Mouse (Mus musculus) urinary bladder, postnatal 25 days (tissue): Measurements from ENCODE around the gene Rbbp7.
"Not testable (repeated sequence)": the region's sequence is repeated elsewhere in the genome, so short reads cannot be mapped to it uniquely, and the experiment has no call there.

ENCODE experiments used
- DNase-seq: peaks from one replicate; pipeline ENCODE4 v3.0.0; 2022; ENCODE audit warnings: low spot score

The Rbbp7 gene

DNA sequence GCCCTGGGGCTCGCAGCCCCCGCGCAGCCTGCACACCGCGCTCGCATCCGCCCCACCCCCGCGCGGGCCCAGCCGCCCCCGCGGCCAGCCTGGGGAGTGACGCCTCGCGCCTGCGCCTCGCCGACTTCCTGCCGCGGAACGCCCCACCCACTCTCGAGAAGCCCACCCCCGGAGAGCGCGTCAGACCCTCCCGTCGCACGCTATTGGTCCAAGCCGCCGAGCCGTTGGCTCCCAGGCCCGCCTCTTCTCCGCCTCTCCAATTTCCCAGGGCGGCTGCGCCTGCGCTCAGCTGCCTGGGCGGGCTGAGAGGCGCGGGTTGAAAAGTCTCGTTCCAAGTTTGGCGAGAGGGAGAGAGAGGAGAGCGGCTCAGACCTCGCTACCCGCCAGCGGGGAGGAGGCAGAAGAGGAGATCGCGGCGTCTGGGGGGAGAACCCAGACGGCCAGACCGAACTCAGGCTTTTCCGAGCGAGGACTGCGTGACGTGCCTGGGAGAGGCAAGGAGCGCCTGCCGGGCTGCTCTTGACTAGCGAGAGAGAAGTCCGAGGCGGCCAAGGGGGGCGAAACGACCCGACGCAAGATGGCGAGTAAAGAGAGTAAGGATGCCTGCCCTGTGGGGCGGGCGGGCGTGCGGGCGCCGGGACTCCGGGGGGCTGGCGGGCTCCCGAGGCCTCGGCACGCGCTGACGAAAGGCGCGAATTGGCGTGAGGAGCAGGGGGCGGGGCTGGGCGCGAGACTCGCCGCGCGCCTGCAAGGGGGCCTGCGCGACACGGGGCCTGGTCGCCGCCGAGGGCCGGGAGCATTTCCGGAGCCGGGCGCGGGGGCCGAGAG is at the start of gene Rbbp7:
Gene Rbbp7, plus strand, starts transcription at position 288 of the 828 bp plus-strand sequence.
- DNase-seq, result peak; percentile 74

DNA sequence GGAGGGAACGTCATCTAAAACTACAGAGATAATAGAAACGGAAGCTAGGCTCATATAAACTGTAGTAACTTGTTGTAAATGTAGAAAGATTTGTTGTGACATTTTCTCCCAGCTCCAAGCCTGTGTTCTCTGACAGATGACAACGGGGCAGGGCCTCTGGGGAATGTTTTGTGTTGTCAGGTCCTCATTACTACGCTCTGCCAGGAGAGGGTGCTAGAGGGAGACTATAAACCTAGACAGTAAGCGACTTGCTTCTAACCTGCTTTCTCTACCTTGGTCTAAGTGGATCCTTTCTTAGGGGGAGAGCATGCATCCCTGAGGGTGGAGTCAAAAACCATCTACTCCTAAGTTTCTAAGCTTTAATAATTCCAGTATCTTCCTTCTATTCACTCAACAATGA is 42.4 kb upstream of the Rbbp7 start:
- DNase-seq, result peak; percentile 48

DNA sequence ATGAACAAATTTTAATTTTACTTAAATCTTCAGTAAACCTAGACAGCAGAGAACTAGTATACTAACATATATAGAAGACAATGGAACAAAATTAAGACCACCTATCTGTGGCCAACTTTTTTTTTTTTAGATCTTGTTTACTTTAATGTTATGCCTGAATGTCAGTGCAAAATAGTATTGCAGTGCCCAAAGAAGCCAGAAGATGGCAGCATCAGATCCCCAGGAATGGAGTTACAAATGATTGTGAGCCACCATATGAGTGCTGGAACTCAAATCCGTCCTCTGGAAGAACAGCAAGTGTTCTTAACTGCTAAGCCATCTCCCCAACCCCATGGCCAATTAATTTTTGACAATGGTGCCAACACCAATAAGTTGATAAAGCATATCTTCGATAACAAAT is 40.6 kb upstream of the Rbbp7 start:
- DNase-seq, result peak; percentile 33

DNA sequence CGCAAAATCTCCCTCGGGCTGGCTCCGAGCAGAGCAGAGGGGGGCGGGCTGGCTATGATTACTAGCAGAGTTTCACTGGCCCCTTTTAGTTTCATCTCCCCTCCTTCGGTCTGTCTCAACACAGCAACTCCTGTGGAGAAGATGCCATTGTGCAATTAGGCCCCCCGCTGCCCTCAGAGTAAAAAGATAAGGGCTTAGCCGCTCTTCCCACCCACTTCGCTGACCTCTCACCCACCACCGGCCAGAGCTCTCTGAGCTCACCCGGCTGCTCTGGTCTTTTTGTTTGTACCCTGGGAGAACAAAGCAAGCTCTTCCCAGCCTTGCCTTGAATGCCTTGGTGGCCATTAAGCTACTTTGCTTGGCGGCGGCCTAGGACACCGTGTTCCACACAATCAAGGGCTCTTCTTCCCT is 32.8 kb upstream of the Rbbp7 start:
- no peak for DNase-seq

DNA sequence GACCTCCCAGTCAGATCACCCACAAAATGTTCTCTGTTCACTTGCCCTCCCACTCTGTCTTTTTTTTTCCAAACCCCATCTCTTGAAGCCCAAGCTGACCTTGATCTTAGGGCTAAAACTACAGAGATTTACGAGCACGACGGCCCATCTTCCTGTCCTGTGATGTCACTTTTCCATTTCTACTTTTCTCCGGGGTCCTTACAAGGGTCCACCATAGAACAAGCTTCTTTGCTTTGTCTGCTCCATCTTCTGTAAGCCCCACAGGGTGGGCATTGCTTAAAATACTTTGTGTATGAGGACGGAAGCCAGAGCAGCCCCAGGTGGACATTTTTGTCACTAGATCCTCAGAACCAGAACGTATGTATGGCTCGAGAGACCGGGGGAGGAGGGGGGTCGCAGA is 32.4 kb upstream of the Rbbp7 start:
- DNase-seq, result no peak

DNA sequence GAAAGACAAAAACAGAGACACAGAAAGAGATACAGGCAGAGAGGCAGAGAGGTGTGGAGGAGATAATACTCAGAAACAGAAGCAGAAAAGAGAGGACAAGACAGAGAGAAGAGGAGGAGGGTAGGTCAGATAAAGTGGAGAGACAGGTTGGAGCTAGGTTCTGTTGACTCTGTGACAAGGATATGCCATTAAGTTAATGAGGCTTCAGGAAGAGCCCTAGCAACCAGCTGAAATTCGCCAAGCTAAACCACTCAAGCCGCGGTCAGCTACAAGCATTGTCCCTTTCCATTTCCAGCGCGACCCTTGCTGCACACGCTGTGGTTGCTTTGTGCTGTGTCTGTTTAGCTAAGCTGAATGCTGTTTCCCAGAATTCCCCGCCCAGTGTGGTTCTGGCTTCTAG is 32.0 kb upstream of the Rbbp7 start:
- DNase-seq, result no peak

DNA sequence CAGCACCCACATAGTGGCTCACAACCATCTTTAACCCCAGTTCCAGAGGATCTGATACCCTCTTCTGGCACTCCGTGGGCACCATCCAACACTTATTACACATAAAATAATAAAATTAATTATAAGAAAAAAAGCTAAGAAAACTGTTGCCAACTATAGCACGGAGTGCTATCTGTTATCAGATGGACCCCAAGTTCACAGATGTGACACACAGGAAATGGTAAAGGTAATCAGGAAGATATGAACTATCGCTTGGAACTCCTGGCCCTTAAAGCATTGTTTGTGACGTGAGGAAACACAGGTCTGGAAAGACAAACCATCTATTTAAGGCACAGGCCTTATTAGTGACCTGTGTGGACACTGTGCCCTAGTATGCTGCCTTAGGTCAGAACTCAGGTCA is 30.2 kb upstream of the Rbbp7 start:
- DNase-seq, result no peak

DNA sequence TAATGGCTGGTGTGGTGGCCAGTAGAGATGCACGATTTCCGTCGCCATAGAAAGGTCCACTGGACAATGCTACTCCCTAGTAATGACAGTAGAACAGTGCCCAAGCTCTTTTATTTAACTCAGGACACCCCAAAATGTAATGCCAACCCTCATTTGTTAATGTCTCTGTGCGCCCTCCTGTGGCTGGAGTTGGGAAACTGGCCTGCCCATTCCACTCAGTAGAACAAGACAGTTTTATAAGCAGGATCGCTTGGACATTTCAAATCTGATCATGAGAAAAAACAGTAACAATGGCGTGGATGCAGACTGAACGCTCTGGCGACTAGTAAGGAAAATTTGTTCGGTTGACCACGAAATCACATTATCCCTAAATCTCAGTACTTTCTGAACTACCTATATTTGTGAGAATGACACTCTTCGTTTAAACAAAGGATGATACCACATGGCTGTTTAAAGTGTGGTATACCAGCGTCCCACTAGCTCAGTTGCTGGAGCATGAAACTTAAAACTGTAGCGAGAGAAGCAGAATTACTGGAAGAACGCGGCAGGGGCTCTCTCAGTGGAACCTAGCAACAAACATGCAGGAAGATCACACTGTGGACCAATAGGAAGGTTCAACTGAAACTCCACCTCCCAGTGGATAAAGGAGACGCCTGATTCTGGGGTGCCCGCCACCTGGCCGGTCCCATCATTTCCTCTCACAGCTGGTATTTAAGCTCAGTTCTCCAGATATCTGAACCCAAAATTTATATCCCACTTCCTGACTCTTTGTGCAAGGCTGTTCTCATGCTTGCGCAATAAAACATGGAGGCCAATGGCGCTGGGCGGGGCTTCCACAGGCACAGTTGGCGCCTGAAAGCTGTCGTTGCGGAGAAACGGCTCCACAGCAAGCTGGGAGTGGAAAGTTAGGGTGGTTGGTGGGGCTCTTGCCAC is 24.9 kb upstream of the Rbbp7 start:
- peak; percentile 40 for DNase-seq

DNA sequence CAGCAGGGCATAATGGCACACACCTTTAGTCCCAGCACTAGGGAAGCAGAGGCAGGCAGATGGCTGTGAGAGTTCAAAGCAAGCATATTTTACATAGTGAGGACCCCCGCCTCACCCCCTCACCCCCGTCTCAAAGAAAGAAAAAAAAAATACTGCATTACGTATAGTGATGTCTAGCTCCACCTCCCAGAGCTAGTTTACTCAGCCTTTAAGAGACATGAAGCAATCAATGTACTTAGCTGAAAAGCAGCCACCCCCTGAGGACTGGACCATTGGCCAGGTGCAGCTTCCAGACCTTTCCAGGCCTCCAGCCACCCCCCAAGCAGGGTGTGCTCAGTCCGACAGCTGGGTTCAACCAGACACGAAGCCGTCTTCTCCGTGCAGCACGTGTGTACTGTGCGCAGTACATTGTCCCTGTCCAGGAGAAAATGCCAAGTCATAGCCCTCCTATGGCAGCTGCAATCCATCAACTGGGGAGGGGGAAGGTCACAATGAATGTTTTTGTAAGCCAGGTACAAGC is 24.0 kb upstream of the Rbbp7 start:
- DNase-seq, result no peak

DNA sequence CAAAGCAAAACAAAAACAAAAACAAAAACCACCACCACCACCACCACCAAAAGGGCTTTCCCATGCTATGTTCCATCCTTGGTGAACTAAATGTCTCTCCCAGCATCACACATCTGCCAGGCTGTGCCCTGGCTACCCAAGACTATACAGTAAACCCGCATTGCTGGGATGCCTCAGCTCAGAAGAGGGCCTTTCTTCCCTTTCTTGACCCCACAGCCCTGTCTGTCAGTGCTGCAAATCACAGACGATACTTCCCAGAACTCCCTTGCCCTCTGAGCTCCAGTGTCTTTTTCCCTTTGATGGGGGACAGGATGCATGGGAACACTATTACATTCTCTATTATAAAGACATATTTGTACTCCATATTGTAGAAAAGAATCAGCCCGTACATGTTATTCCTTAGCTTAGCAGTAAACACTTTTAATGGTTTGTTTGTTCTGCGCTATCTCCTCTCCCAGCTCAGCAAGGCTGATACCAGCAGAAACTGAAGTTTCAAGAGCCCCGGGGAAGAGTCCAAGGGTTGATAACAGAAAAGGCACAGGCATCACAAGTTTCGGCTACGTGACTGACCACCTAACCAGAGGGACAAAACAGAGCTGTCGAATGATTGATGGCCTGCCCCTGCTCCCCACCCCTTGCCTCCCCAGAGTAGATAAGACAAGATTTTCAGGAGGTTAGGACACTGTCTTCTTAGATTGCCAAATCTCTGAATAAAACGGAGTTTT is 11.3 kb upstream of the Rbbp7 start:
- no peak for DNase-seq

DNA sequence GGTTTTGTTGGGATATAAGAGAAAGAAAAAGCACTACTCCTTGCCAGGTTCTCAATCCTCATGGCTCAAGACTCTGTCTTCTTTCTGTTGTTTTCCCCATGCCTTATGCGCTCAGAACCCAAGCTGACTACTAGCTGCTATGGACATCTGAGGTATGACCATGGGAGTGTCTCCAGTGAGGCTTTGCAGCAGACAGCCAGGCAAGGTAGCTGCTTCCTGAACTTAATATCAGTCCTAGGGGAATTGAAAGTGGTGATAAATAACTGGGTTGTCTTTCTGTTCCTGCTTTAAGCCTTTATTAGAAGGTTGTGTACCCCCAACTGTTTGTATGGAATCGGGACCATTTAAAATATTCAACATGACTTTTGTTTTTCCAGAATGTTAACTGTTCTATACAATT is 7.8 kb upstream of the Rbbp7 start:
- DNase-seq, result no peak

DNA sequence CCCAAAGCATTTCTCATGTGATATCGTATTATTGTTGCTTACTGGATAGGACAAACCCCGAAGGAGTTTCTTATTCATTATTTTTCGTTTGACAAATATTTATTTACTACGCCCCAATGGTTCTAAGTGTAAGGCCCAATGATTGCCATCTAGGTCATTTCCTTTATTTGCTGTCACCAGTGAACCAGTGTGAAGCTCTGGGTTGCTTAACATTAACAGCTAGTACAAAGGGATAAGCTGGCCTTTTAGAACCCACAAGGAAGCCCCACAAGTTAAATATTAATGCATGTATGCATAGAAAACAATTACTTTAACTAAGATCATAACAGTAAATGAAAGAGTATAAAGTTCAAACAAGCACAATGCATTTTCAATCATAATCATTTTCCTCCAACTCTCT is 5.9 kb upstream of the Rbbp7 start:
- no peak for DNase-seq

DNA sequence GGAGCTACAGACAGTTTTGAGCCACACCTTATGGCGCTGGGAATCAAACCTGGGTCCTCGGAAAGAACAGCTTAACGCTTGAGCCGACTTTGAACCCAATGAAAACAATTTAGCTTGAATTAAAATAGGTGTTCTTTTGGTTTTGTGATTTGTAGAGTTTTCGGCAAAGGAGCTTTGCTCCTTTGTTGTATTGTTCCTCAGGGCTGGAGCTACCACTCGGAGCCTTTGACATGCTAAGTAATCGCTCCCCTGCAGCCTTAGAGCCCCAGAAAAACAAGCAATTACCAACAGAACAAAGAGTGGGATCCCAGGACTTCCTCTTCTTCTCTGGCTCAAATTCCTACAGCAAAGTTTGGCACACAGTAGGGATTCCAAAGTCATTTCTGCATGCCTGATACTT is 4.1 kb upstream of the Rbbp7 start:
- DNase-seq, result no peak

DNA sequence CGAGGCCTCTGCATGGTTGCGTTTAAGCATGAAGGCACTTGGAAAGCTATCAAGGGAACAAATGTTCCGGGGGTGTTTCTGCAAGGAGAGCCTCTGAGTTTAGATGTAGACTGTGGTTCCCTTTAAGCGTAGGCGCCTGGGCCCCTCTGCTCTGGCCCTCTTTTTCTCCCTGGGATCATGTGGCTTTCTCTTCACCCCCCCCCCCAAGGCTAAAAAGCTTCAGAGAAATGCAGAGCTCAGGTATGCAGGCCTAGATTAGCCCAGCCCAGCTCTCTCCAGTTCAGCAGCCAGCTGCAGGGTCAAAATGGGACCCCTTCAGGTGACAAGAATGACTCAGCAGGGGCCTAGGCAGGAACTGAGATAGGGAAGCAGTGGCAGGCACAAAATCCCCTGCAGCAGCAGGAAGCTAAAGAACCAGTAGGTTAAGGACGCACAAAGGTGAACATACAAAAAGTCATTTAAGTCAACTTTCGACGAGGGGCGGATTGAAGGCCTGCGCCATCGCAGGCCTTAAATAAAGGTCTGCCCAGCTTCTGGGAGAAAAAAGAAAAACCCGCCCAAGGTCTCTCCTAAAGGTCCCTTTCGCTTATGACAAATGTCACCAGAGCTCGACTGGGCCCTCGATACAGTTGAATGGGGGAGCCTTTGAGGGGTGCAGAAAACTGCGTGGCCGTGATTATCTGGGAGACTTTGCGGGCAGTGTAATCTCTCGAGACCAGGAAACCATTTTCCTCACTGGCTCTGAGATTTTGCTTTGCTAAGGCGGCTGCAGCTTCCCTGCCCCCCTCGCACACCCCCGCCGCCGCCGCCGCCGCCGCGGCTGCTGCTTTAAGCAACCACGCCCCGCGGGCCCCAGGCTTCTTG is 719 bp upstream of the Rbbp7 start:
- no peak for DNase-seq

DNA sequence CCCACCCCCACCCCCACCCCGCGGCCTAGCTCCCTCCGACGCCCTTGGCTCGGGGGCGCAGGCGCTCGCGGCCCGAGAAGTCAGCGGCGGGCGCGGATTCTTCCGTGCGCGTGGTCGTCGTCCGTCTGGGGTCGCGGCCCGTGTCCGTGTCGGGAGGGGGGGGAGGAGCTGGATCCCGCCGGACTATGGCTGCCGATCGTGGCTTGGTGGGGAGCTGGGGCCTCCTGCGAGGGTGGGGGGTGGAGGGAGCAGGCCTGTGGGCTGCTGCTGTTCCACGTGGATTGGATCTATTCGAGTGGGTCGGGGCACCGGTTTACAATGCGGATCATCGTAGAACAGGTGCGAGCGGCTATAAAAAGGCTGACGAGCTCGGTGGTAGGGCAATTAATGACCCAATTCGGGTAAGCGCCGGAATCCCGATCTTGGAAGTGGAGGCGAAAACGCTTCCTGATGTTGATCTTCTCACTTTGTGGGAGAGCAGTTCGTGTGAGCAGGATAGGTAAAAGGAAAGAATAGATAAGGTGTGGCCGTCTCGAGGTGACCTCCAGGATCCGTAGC is 835 bp downstream of the Rbbp7 start:
- DNase-seq, result no peak

DNA sequence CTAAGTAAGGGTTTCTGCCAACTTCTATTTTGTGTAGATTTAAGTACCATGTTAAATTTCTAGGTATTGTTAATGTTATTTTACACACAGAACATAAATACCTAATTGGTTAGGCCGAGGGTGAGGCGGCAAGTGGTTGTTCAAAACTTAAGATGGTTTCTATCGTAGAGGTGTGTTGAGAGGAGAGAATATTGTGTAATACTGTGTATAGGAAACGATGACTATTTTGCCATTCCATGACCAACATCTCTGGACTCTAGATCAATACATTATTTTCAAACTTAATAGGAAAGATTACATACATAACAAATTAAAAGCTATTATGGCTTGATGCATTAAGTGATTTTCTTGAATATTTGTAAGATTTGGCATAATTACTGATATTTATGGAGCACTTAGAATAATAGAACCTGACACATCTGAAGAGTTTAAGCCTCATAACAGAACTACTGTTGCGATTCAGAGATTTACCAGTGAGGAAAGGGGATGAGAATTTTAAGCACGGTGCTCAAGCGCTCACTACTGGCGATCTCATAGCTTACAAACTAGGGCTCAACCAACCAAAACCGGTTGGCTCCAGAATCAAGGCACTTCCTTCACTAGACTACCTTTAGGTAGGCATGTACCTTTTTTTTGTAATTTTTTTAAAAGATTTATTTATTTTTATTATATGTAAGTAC is 1.7 kb downstream of the Rbbp7 start:
- no peak for DNase-seq

DNA sequence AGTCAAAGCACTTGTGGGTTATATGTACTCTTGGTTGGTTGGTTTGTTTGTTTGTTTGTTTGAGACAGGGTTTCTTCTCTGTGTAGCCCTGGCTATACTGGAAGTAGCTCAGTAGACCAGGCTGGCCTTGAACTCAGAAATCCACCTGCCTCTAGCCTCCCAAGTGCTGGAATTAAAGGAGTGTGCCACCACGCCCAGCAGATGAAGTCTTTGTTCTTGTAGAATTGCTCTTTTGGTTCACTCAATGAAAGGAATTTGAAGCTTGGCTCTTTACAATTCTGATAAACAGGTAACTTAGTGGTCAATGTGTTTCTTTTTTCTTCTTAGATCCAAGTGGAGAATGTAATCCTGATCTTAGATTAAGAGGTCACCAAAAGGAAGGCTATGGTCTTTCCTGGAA is 10.5 kb downstream of the Rbbp7 start:
- DNase-seq, result no peak

DNA sequence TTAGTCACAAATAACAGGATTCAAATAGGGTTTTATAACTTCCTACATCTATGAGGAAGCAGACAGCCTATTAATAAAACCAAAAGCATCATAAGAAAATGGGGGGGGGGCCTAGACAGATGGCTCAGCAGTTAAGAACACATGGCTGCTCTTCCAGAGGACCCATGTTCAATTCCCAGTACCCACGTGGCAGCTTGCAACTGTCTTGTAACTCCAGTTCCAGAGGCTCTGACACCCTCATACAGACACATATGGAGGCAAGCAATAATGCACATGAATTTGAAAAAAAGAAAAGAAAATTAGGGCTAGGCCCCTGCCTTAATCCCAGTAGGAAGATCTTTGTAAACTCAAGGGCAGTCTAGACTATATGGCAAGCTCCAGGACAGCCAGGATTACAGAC is 28.2 kb downstream of the Rbbp7 start:
- no peak for DNase-seq

DNA sequence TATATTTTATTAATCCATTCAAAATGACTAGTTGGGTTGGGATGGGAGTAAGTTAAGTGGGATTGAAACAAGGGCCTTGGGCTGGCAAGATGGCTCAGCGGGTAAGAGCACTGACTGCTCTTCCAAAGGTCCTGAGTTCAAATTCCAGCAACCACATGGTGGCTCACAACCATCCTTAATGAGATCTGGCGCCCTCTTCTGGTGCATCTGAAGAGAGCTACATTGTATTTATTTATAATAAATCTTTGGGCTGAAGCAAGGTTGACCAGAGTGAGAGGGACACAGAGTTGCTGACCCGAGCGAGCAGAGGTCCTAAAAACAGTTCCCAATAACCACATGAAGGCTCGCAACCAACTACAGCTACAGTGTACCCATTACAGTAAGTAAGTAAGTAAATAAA is 31.2 kb downstream of the Rbbp7 start:
- not testable (repeated sequence) for DNase-seq

DNA sequence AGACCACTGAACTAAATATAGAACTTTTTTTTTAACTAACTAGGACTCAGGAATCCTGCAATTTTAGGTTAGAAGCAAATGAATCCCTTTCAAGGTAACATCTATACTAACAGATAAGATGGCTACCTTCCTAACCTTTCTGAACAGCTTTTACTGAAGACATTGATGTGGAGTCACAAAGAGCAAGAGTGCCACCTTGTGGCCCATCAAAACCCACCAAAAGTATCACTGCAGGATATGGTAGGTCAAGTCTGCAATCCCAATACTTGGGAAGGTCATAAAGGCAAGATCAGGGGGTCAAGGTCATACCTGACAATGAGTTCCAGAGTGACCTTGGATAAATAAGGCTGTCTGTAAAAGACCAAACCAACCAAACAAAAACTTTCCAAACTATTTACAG is 40.2 kb downstream of the Rbbp7 start:
- no peak for DNase-seq
